Mouse (Mus musculus): ENCODE measurements around the gene Dis3l2. TPM values are rescaled to one million over a fixed set of nuclear protein-coding genes. Genes with fewer than 3 reads are reported as not detected.
A peak's percentile ranks its signal among the peaks of the same experiment; 100 is the strongest.

Dis3l2 gene
- total RNA-seq, 2 experiments from 2014 or later: 26.6 to 26.9 TPM

DNA sequence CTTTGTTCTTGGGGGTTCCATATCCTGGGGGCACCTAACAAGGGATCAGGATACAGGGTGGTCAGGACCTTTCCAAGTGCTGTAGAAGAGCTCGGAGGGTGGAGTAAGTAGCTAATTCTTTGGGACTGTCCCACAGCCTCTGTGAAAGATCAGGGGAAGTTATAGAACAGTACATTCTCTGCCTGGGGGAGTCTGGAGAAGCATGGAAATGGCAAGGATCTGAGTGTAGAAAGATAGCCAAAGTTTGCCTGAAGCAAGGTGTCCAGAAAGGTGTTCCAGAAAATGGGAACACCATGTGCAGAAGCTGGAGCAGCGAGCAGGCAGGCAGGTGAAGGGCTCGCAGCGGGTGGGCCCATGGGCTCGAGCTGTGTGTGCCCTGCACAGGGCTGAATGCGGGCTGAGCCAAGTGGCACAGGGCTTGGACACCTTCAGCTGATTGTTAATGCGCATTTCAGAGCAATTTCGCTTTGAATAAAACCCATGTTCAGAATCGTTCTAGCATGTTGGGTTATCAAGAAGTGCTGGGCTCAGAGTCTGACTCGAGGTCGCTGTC, 265.6 kb downstream of the Dis3l2 start:
- Histone ChIP-seq H3K4me3 (no peak overlapping the region), H3K27ac (no peak overlapping the region)
- no peak for TF ChIP-seq CTCF (conservative IDR thresholded peaks at IDR 0.05)
- no peak for DNase-seq (ENCODE audit: low spot score in 2 of 2)

- no peak for DNase-seq (ENCODE audit: low spot score in 2 of 2)
- Histone ChIP-seq H3K27ac (no peak overlapping the region), H3K4me3 (no peak overlapping the region)
- TF ChIP-seq CTCF (conservative IDR thresholded peaks at IDR 0.05): peak; percentile 29; the same call in 1 of the 2 replicates
These were observed 269.1 kb downstream of the Dis3l2 start for GRCm38 (mm10) chr1:86972693-86973092.

DNA sequence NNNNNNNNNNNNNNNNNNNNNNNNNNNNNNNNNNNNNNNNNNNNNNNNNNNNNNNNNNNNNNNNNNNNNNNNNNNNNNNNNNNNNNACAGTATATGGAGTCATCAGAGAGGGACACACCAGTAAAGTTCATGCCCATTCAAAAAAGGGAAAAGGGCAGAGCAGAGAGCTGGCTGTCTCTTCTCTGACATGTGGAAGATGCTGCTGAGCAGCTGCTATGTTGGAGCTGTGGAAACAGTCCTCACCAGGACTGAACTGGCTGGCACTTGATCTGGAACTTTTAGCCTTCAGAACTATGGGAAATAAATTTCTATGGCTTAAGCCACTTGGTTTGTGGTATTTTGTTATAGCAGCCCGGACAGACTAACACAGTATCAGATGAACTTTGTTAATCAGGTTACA, 273.4 kb downstream of the Dis3l2 start:
- Histone ChIP-seq H3K4me3 (no peak overlapping the region), H3K27ac (no peak overlapping the region)
- no peak for TF ChIP-seq CTCF (conservative IDR thresholded peaks at IDR 0.05)
- DNase-seq (ENCODE audit: low spot score in 2 of 2): no peak

DNA sequence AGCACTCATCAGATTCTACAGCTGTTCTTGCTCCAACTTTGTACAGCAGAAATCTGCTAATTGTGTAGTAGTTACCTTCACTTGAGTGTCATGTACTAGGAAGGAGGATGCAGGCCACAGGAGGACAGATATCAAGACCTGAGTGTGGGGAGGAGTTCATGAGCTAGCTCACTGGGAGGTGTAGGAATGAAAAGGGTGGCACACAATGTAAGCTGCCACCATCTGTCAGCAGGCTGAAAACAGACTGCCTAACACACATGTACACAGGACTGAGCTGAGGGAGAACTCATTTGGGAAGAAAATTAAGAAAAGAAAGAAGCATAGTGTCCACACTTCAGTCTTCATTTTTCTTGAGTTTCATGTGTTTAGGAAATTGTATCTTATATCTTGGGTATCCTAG, 282.8 kb downstream of the Dis3l2 start:
- Histone ChIP-seq H3K27ac (peak overlapping the region; percentile 67), H3K4me3 (no peak overlapping the region)
- peak in 1 of 2 experiments; percentile 51 for DNase-seq (ENCODE audit: low spot score in 2 of 2)
- TF ChIP-seq CTCF (conservative IDR thresholded peaks at IDR 0.05): no peak

GRCm38 (mm10) chr1:86992849-86993248, 289.2 kb downstream of the Dis3l2 start:
- DNase-seq (ENCODE audit: low spot score in 2 of 2): no peak
- Histone ChIP-seq H3K27ac (no peak overlapping the region), H3K4me3 (no peak overlapping the region)
- no peak for TF ChIP-seq CTCF (conservative IDR thresholded peaks at IDR 0.05)

GRCm38 (mm10) chr1:86994023-86994422, 290.4 kb downstream of the Dis3l2 start:
- no peak for DNase-seq (ENCODE audit: low spot score in 2 of 2)
- H3K27ac ChIP-seq: no peak overlapping the region
- no peak for TF ChIP-seq CTCF (conservative IDR thresholded peaks at IDR 0.05)
- no peak overlapping the region for H3K4me3 ChIP-seq

DNA sequence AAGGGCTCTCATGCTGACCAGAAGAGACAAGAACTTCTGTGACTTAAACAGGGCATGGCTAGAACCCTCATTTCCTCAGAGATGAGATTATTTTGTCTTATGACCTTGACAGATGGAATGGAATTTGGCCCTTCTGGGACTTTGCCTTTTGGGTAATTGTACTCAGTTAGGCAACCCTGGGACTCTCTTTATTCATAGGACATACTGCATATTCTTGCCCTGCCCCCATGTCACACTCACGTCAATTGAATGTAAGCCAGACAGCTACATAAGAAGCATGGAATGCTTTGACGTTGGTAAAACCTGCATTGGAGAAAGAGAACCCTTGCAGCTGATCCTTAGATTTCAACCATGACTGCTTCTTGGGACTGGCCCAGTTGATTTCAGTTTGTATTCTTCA, 294.4 kb downstream of the Dis3l2 start:
- no peak for DNase-seq (ENCODE audit: low spot score in 2 of 2)
- Histone ChIP-seq H3K27ac (no peak overlapping the region), H3K4me3 (no peak overlapping the region)
- no peak for TF ChIP-seq CTCF (conservative IDR thresholded peaks at IDR 0.05)

DNA sequence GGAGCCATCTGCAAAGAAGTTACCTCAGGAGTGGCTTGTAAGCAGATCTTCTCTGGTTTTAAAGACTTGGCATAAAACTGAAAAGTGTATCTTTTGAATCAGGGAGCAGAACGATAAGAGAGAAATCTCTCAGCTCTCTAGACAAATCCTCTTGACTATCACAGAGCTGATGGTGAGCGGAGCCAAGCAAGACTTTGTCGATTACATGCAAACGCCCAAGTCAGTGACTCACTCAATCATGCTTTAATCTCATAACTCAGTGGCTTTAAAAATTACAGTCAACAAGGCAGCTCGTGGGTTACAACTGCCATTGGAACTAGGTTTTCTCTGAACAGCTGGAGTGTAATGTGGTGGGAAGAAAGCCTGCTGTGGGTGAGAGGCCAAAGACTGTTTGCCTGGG, 297.8 kb downstream of the Dis3l2 start:
- no peak for TF ChIP-seq CTCF (conservative IDR thresholded peaks at IDR 0.05)
- no peak for DNase-seq (ENCODE audit: low spot score in 2 of 2)
- no peak overlapping the region for H3K4me3 ChIP-seq
- no peak overlapping the region for H3K27ac ChIP-seq

- Histone ChIP-seq H3K4me3 (no peak overlapping the region), H3K27ac (no peak overlapping the region)
- peak; percentile 22 for TF ChIP-seq CTCF (conservative IDR thresholded peaks at IDR 0.05)
- no peak for DNase-seq (ENCODE audit: low spot score in 2 of 2)
These were observed 299.0 kb downstream of the Dis3l2 start for GRCm38 (mm10) chr1:87002545-87003168.

GRCm38 (mm10) chr1:87003169-87003552, 299.6 kb downstream of the Dis3l2 start:
- no peak for TF ChIP-seq CTCF (conservative IDR thresholded peaks at IDR 0.05)
- Histone ChIP-seq H3K4me3 (no peak overlapping the region), H3K27ac (no peak overlapping the region)
- DNase-seq (ENCODE audit: low spot score in 2 of 2): no peak

DNA sequence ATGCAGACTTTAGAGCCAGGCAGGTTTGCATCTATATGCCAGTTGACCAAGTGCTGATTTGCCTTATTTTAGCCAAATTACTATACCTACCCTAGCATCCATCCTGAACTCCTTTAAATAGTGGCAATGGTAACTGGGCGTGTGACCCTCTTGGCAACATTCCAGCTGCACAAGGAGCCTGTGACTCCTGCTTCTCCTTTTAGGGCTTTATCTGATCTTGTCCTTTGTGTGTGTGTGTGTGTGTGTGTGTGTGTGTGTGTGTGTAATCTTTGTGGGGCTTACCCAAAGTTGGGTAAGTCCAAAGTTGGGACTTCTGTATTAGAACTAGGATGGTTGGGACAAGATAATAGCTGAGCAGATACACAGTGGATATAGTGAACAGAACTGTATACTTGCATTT, 302.8 kb downstream of the Dis3l2 start:
- no peak for TF ChIP-seq CTCF (conservative IDR thresholded peaks at IDR 0.05)
- no peak overlapping the region for H3K4me3 ChIP-seq
- no peak for DNase-seq (ENCODE audit: low spot score in 2 of 2)

GRCm38 (mm10) chr1:87008211-87008610, 304.6 kb downstream of the Dis3l2 start:
- no peak for TF ChIP-seq CTCF (conservative IDR thresholded peaks at IDR 0.05)
- no peak for DNase-seq (ENCODE audit: low spot score in 2 of 2)
- Histone ChIP-seq H3K27ac (no peak overlapping the region), H3K4me3 (no peak overlapping the region)

More for the DNA sequence above, 302.8 kb downstream of the Dis3l2 start:
- H3K27ac ChIP-seq: no peak overlapping the region

- H3K27ac ChIP-seq: no peak overlapping the region
- no peak for DNase-seq (ENCODE audit: low spot score in 2 of 2)
- no peak overlapping the region for H3K4me3 ChIP-seq
- TF ChIP-seq CTCF (conservative IDR thresholded peaks at IDR 0.05): no peak
These were observed 305.5 kb downstream of the Dis3l2 start for GRCm38 (mm10) chr1:87009156-87009555.

- no peak for TF ChIP-seq CTCF (conservative IDR thresholded peaks at IDR 0.05)
- Histone ChIP-seq H3K4me3 (no peak overlapping the region), H3K27ac (no peak overlapping the region)
- no peak for DNase-seq (ENCODE audit: low spot score in 2 of 2)
These were observed 307.2 kb downstream of the Dis3l2 start for GRCm38 (mm10) chr1:87010629-87011330.
